24 mouse cellular contexts compared by ENCODE assay signal in genomic region chr3:89916622-89917021, GRCm38 (mm10). TPM values are rescaled to one million over a fixed set of nuclear protein-coding genes. Genes with fewer than 3 reads are reported as not detected.
DNase-seq lines count a peak whose midpoint lies in the region; ATAC-seq and TF ChIP-seq lines count a peak whose summit lies in the region.
"Had no signal": no experiment of that assay in that cellular context is flagged by ENCODE, and none has a peak within 500 bp of the region (broad histone marks: within the 10 kb centered on the region; RNA-seq: fewer than 3 reads in every experiment).

No protein-coding gene starts in this region.

- H3K36me3 ChIP-seq in heart, embryonic 12.5 days, result no peaks in the 10 kb centered on the region
- no peaks in the 10 kb centered on the region for H3K36me3 ChIP-seq in lung, postnatal 0 days (ENCODE audit: insufficient read depth, low read length)
- H3K36me3 ChIP-seq: embryonic facial prominence, embryonic 10.5 days; embryonic facial prominence, embryonic 12.5 days; forebrain, embryonic 15.5 days had no signal

- peaks cover 7% of the 10 kb centered on the region; the same call in 1 of the 2 replicates for H3K4me1 ChIP-seq in heart, embryonic 12.5 days (replicated peaks)
- peaks cover 7% of the 10 kb centered on the region; the same call in 1 of the 2 replicates for H3K4me1 ChIP-seq in lung, postnatal 0 days (ENCODE audit: insufficient read depth, low read depth, low read length)
- H3K4me1 ChIP-seq in lung, adult 2 months (ENCODE audit: control insufficient read depth, insufficient read depth, low read length), result peaks cover 5% of the 10 kb centered on the region; the same call in 1 of the 2 replicates

- no peak for TF ChIP-seq CTCF in lung, postnatal 0 days (IDR thresholded peaks at IDR 0.05)
- TF ChIP-seq CTCF in lung, adult 2 months (IDR thresholded peaks at IDR 0.05; ENCODE audit: insufficient read depth, low read length), result no peak

- TF ChIP-seq EP300 in lung, postnatal 0 days (IDR thresholded peaks at IDR 0.05), result no peak

- 43% methylated on average over 1 of the region's 1 CpGs for WGBS in heart, embryonic 12.5 days
- whole genome bisulfite sequencing in lung, postnatal 0 days, result 45% methylated on average over 1 of the region's 1 CpGs
- 65% methylated on average over 1 of the region's 1 CpGs for WGBS in lung, adult 2 months

- H3K9ac ChIP-seq in heart, embryonic 12.5 days, result no peak overlapping the region
- H3K9ac ChIP-seq in lung, postnatal 0 days (replicated peaks; ENCODE audit: low read depth), result no peak overlapping the region
- H3K9ac ChIP-seq: embryonic facial prominence, embryonic 12.5 days; forebrain, embryonic 13.5 days; forebrain, embryonic 15.5 days; forebrain, postnatal 0 days had no signal

- H3K27ac ChIP-seq in heart, embryonic 12.5 days (ENCODE audit: poor library complexity, severe bottlenecking), result no peak overlapping the region
- no peak overlapping the region for H3K27ac ChIP-seq in lung, postnatal 0 days (ENCODE audit: low read length)
- H3K27ac ChIP-seq: embryonic facial prominence, embryonic 10.5 days; embryonic facial prominence, embryonic 12.5 days; forebrain, embryonic 13.5 days; forebrain, embryonic 15.5 days had no signal

- H3K4me2 ChIP-seq in heart, embryonic 12.5 days, result no peak overlapping the region
- no peak overlapping the region for H3K4me2 ChIP-seq in lung, postnatal 0 days (replicated peaks; ENCODE audit: low read depth, low read length)
- H3K4me2 ChIP-seq: embryonic facial prominence, embryonic 12.5 days; forebrain, embryonic 13.5 days; forebrain, embryonic 15.5 days had no signal

- H3K27me3 ChIP-seq in heart, embryonic 12.5 days (replicated peaks), result peaks cover 29% of the 10 kb centered on the region
- H3K27me3 ChIP-seq in lung, postnatal 0 days (replicated peaks; ENCODE audit: insufficient read depth, low read length), result no peaks in the 10 kb centered on the region
- H3K27me3 ChIP-seq: Patski had no signal

- DNase-seq in heart, adult 11 months, result peak; percentile 79
- peak; percentile 52 for DNase-seq in lung, postnatal 0 days (ENCODE audit: low spot score)
- no peak for DNase-seq in lung, adult 2 months
- peak; percentile 32 for DNase-seq in 3T3-L1 (ENCODE audit: low read depth, low spot score)
- DNase-seq in adipocyte (ENCODE audit: low spot score), result peak; percentile 59
- no peak for DNase-seq in embryo, embryonic 10 days (ENCODE audit: low spot score)
- no peak for DNase-seq in adrenal gland, postnatal 25 days
- DNase-seq: adrenal gland, adult 2 months; adrenal gland, postnatal 10 days; adrenal gland, postnatal 36 days; cerebellum, adult 11 months; cerebellum, adult 18-20 months; cerebellum, adult 8-10 months; cerebellum, adult 9-11 months; cerebellum, postnatal 14 days; cerebellum, postnatal 36 days; forebrain, postnatal 0 days had no signal

- H3K4me3 ChIP-seq in heart, embryonic 12.5 days, result no peak overlapping the region
- no peak overlapping the region for H3K4me3 ChIP-seq in lung, postnatal 0 days (ENCODE audit: low read depth, low read length)
- H3K4me3 ChIP-seq in lung, adult 2 months (replicated peaks; ENCODE audit: extremely low read depth, low read depth, low read length), result no peak overlapping the region
- H3K4me3 ChIP-seq: embryonic facial prominence, embryonic 10.5 days; embryonic facial prominence, embryonic 12.5 days; forebrain, embryonic 13.5 days; forebrain, embryonic 15.5 days had no signal

- no peak for TF ChIP-seq POLR2A in lung, adult 2 months (IDR thresholded peaks at IDR 0.05; ENCODE audit: borderline replicate concordance, extremely low read depth, low read depth, low read length)

- ATAC-seq in heart, embryonic 12.5 days (ENCODE audit: insufficient number of reproducible peaks, low FRiP score), result no peak
- no peak for ATAC-seq in lung, postnatal 0 days
- ATAC-seq: activated CD4-positive, CD25-positive, alpha-beta regulatory T cell, adult 4 months; forebrain, embryonic 13.5 days; forebrain, embryonic 15.5 days; forebrain, postnatal 0 days; Patski had no signal

- H3K9me3 ChIP-seq in heart, embryonic 12.5 days (replicated peaks), result no peaks in the 10 kb centered on the region
- no peaks in the 10 kb centered on the region for H3K9me3 ChIP-seq in lung, postnatal 0 days (ENCODE audit: low read length)
- H3K9me3 ChIP-seq: embryonic facial prominence, embryonic 10.5 days; embryonic facial prominence, embryonic 12.5 days; forebrain, embryonic 13.5 days; forebrain, embryonic 15.5 days had no signal

RNA-seq across cellular contexts. Expression of gene Il6ra, which starts 3.6 kb away (rescaled TPM):
- 0.47 and 0.59 TPM in 2 replicates for polyA plus RNA-seq in heart, embryonic 12.5 days (2016; fragmentation: Nextera tagmentation; extraction: Ambion mirVana)
- polyA plus RNA-seq in lung, postnatal 0 days (2015; fragmentation: Nextera tagmentation; extraction: Ambion mirVana), result 15.7 and 17.9 TPM in 2 replicates
- 19.8 and 22.6 TPM in 2 replicates for polyA plus RNA-seq in lung, adult 2 months (2012; rRNA removed)
- total RNA-seq in adrenal gland, postnatal 25 days (2021), result 4.9 and 5.2 TPM in 2 replicates

RNA-seq across cellular contexts. Expression of gene Atp8b2, which starts 46.7 kb away (rescaled TPM):
- 20.0 and 20.8 TPM in 2 replicates for polyA plus RNA-seq in heart, embryonic 12.5 days (2016; fragmentation: Nextera tagmentation; extraction: Ambion mirVana)
- polyA plus RNA-seq in lung, postnatal 0 days (2015; fragmentation: Nextera tagmentation; extraction: Ambion mirVana), result 7.1 and 7.4 TPM in 2 replicates
- 31.9 and 52.7 TPM in 2 replicates for polyA plus RNA-seq in lung, adult 2 months (2012; rRNA removed)
- total RNA-seq in adrenal gland, postnatal 25 days (2021), result 34.6 and 43.0 TPM in 2 replicates

Comparison
In these comparisons a context has a peak if more than half of its experiments do, and no peak if none do; other contexts are left out.
1. DNase-seq: peak in heart, adult 11 months (single experiment), lung, postnatal 0 days (single experiment), 3T3-L1 (single experiment) and adipocyte (single experiment); none in lung, adult 2 months (single experiment), embryo, embryonic 10 days (single experiment) and adrenal gland, postnatal 25 days (single experiment).
2. RNA of gene Il6ra, which starts 3.6 kb away (polyA plus RNA-seq): 19.8 to 22.6 TPM in lung, adult 2 months and 15.7 to 17.9 TPM in lung, postnatal 0 days; 0.47 to 0.59 TPM in heart, embryonic 12.5 days; every median in the first group is over 10 times any median in the second.